Mouse (Mus musculus) liver, postnatal 0 days (tissue): ENCODE measurements at regions not wholly inside any gene's neighbourhood (a gene's known extent, or its start where the extent isn't known, plus 50 kb on each side); places are given as distances from the start of the nearest gene placed in this dataset.
A peak's percentile ranks its signal among the peaks of the same experiment; 100 is the strongest.

ENCODE experiments used
- CTCF ChIP-seq: sonication (generic); IDR thresholded peaks from 2 replicates; pipeline ENCODE4 v1.5.1; 2016; ENCODE audit warnings: antibody characterized with exemption, low read depth
- EP300 ChIP-seq: IDR thresholded peaks from 2 replicates; pipeline ENCODE4 v1.6.1; 2016; ENCODE audit warnings: antibody characterized with exemption, low read depth, mild to moderate bottlenecking

GRCm38 (mm10) chr4:87359483-87359882, 129.2 kb upstream of the Slc24a2 start:
- TF ChIP-seq CTCF (peak; percentile 44), EP300 (no peak)
